Mouse (Mus musculus): Measurements from ENCODE around the gene Prpf39.

The Prpf39 gene

GRCm38 (mm10) chr12:65036190-65036870 is at the start of gene Prpf39:
TSS of gene Prpf39 (plus strand) at chr12:65036333.
- peak; percentile 97 for ATAC-seq (ENCODE audit: low TSS enrichment)

- no peak for ATAC-seq (ENCODE audit: low TSS enrichment)
Measured at GRCm38 (mm10) chr12:65007725-65008124, 28.4 kb upstream of the Prpf39 start.

GRCm38 (mm10) chr12:65022842-65023241 is 13.3 kb upstream of the Prpf39 start:
- ATAC-seq (ENCODE audit: low TSS enrichment), result peak; percentile 94

- ATAC-seq (ENCODE audit: low TSS enrichment), result no peak
Measured at GRCm38 (mm10) chr12:65035839-65036189, 319 bp upstream of the Prpf39 start.

- no peak for ATAC-seq (ENCODE audit: low TSS enrichment)
Measured at GRCm38 (mm10) chr12:65036892-65037545, 886 bp downstream of the Prpf39 start.

- no peak for ATAC-seq (ENCODE audit: low TSS enrichment)
Measured at GRCm38 (mm10) chr12:65037546-65037937, 1.4 kb downstream of the Prpf39 start.

GRCm38 (mm10) chr12:65048799-65049198 is 12.7 kb downstream of the Prpf39 start:
- ATAC-seq (ENCODE audit: low TSS enrichment), result no peak

GRCm38 (mm10) chr12:65058203-65058602 is 22.1 kb downstream of the Prpf39 start:
- ATAC-seq (ENCODE audit: low TSS enrichment), result no peak

GRCm38 (mm10) chr12:65061082-65061481 is 24.9 kb downstream of the Prpf39 start:
- ATAC-seq (ENCODE audit: low TSS enrichment), result no peak

- ATAC-seq (ENCODE audit: low TSS enrichment), result no peak
Measured at GRCm38 (mm10) chr12:65065241-65065640, 29.1 kb downstream of the Prpf39 start.

- peak; percentile 51 for ATAC-seq (ENCODE audit: low TSS enrichment)
Measured at GRCm38 (mm10) chr12:65066234-65066633, 30.1 kb downstream of the Prpf39 start.

- ATAC-seq (ENCODE audit: low TSS enrichment), result no peak
Measured at GRCm38 (mm10) chr12:65068409-65068808, 32.3 kb downstream of the Prpf39 start.

- ATAC-seq (ENCODE audit: low TSS enrichment), result no peak; the same call in 1 of the 2 replicates
Measured at GRCm38 (mm10) chr12:65072911-65073610, 36.9 kb downstream of the Prpf39 start.

- ATAC-seq (ENCODE audit: low TSS enrichment), result peak; percentile 81
Measured at GRCm38 (mm10) chr12:65073611-65074178, 37.6 kb downstream of the Prpf39 start, which contains the start of gene Fkbp3. TSS of gene Fkbp3 (minus strand) at chr12:65074007.

- no peak for ATAC-seq (ENCODE audit: low TSS enrichment)
Measured at GRCm38 (mm10) chr12:65074651-65075050, 38.5 kb downstream of the Prpf39 start.

- ATAC-seq (ENCODE audit: low TSS enrichment), result peak; percentile 64
Measured at GRCm38 (mm10) chr12:65075085-65075732, 39.1 kb downstream of the Prpf39 start, which contains the start of gene Fancm. TSS of gene Fancm (plus strand) at chr12:65075603.

GRCm38 (mm10) chr12:65075733-65076310 is 39.7 kb downstream of the Prpf39 start:
- peak; percentile 29 for ATAC-seq (ENCODE audit: low TSS enrichment)

GRCm38 (mm10) chr12:65076906-65077305 is 40.8 kb downstream of the Prpf39 start:
- ATAC-seq (ENCODE audit: low TSS enrichment), result no peak

GRCm38 (mm10) chr12:65108746-65109145 is 72.6 kb downstream of the Prpf39 start:
- ATAC-seq (ENCODE audit: low TSS enrichment), result no peak

- ATAC-seq (ENCODE audit: low TSS enrichment), result no peak
Measured at GRCm38 (mm10) chr12:65111503-65111902, 75.4 kb downstream of the Prpf39 start.

- peak; percentile 93 for ATAC-seq (ENCODE audit: low TSS enrichment)
Measured at GRCm38 (mm10) chr12:65112811-65113210, 76.7 kb downstream of the Prpf39 start.
